Mouse (Mus musculus): ENCODE measurements around the gene Kcp. TPM values are rescaled to one million over a fixed set of nuclear protein-coding genes. Genes with fewer than 3 reads are reported as not detected.
A peak's percentile ranks its signal among the peaks of the same experiment; 100 is the strongest.

The Kcp gene
- total and polyA plus RNA-seq, 2 experiments from 2014 or later = 7.7 to 27.5 TPM

DNA sequence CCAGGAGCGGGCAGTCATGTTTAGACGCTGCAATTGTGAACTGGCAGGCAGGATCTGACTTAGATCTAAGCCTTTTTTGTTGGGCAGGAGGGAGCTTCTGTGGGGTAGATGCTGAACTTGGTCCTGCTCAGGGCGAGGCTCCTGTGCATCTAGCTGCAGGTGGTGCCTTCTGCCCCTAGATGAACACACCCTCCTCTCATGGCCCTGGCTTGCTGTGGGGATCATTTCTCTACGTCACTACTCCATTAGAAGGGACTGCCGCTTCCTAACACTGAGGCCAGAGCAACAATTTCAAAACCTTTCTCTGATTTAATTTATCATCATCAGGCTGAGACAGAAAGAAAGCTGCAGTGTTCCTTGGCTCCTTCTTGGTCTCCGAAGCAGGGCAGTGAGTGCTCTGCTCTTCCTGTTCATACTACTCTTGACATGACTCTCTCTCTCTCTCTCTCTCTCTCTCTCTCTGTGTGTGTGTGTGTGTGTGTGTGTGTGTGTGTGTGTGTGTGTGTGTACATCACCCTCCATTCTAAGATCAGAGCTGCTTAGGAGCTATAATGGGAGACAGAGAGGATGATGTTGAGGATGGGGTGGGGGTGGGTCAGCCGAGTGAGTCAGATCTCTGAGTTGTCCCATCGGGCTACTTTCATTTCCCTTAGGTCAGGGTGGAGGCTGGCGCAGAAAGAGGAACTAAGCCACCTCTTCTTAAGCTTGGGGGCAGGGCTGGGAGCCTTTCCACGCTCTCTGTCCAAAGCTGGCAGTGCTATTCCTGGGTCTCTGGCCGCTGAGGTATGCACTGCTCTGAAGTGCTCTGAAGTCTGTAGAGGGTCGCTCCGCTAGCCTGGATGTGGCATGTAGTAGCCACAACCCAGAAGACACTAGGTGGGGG lies 21.1 kb upstream of the Kcp start:
- no peak for TF ChIP-seq CTCF (IDR thresholded peaks at IDR 0.05; ENCODE audit: low read depth)
- WGBS = 25% methylated on average over 13 of the region's 13 CpGs
- DNase-seq (ENCODE audit: low spot score) = no peak

DNA sequence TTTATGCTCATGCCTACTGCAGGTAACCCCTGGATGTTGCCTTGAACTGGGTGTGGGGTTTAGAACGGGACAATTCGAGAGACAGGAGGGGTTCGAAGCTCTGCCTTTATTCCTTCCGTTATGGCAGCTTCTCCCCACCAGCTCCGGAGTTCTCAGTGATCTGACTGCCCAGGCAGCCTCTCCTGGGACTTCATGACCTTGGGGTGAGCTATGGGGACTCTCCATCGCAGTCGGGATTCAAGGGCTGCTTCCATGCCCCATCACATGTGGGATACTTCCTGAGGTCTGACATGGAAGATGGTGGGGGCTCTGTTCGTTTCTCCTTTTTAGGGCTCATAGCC lies 20.4 kb upstream of the Kcp start:
- H3K4me1 ChIP-seq (ENCODE audit: insufficient read depth, low read length) = peaks cover 5% of the 10 kb centered on the region; the same call in 1 of the 2 replicates
- H3K27ac ChIP-seq = no peak overlapping the region
- DNase-seq (ENCODE audit: low spot score) (no peak), ATAC-seq (0 out of 2 replicates have a peak, but pooled peaks have one; percentile 15)
- no peak for TF ChIP-seq CTCF (IDR thresholded peaks at IDR 0.05; ENCODE audit: low read depth)
- H3K9me3 ChIP-seq (ENCODE audit: low read length) = no peaks in the 10 kb centered on the region
- peak overlapping the region; percentile 50; the same call in 1 of the 2 replicates for H3K4me3 ChIP-seq (ENCODE audit: low read length)
- H3K27me3 ChIP-seq (ENCODE audit: insufficient read depth, low read length) = peaks cover 31% of the 10 kb centered on the region
- no peaks in the 10 kb centered on the region for H3K36me3 ChIP-seq (ENCODE audit: insufficient read depth, low read length)
- H3K4me2 ChIP-seq (ENCODE audit: low read depth, low read length) = 0 out of 2 replicates have a peak overlapping the region, but pooled peaks have one; percentile 93
- 9% methylated on average over 8 of the region's 8 CpGs for WGBS
- no peak overlapping the region for H3K9ac ChIP-seq (replicated peaks; ENCODE audit: low read length)

More for the DNA sequence above, 21.1 kb upstream of the Kcp start:
- Histone ChIP-seq H3K9me3 (ENCODE audit: low read length) (no peaks in the 10 kb centered on the region), H3K4me2 (ENCODE audit: low read depth, low read length) (no peak overlapping the region), H3K4me3 (ENCODE audit: low read length) (no peak overlapping the region), H3K36me3 (ENCODE audit: insufficient read depth, low read length) (no peaks in the 10 kb centered on the region), H3K9ac (replicated peaks; ENCODE audit: low read length) (no peak overlapping the region), H3K27ac (no peak overlapping the region), H3K4me1 (ENCODE audit: insufficient read depth, low read length) (peaks cover 5% of the 10 kb centered on the region; the same call in 1 of the 2 replicates), H3K27me3 (ENCODE audit: insufficient read depth, low read length) (peaks cover 31% of the 10 kb centered on the region)
- ATAC-seq = 0 out of 2 replicates have a peak, but pooled peaks have one; percentile 27

DNA sequence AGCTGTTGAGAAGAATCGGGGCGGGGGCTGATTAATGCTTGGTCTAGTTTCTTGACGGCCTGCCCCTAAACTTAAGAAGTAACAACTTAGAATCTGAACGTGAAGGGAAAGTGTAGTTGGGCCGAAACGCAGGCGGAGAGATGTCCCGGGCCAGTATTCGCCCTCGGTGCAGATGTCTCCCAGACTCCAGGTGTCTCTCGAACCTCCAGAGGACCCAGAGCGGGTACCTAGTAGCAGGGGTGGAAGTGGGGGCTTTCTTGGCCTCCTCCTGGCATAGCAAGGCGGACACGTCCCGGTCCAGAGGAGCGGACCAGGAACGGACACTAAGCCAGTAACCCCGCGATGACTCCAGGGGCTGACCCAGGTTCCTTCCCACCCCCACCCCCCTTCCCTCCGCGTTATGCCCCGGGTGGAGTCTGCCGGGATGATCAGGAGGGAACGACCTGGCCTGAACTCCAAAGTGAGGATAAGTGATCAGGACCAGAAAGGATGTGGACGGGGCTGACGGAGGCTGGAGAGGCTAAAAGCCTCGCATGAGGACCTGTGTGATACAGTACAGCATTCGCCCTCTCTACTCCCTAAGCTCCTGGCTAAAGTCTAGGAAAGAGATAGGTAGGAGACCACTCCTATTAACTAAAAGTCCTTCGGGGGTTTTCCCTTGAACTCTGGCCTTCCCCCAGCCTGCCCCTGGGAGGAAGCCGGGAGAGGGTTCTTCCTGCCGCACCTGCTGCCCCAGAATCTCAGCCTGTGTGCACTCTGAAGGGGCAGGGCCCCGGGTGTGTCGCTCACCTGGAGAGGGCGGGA lies 19.8 kb upstream of the Kcp start:
- 5% methylated on average over 34 of the region's 34 CpGs for WGBS
- no peak for TF ChIP-seq CTCF (IDR thresholded peaks at IDR 0.05; ENCODE audit: low read depth)

DNA sequence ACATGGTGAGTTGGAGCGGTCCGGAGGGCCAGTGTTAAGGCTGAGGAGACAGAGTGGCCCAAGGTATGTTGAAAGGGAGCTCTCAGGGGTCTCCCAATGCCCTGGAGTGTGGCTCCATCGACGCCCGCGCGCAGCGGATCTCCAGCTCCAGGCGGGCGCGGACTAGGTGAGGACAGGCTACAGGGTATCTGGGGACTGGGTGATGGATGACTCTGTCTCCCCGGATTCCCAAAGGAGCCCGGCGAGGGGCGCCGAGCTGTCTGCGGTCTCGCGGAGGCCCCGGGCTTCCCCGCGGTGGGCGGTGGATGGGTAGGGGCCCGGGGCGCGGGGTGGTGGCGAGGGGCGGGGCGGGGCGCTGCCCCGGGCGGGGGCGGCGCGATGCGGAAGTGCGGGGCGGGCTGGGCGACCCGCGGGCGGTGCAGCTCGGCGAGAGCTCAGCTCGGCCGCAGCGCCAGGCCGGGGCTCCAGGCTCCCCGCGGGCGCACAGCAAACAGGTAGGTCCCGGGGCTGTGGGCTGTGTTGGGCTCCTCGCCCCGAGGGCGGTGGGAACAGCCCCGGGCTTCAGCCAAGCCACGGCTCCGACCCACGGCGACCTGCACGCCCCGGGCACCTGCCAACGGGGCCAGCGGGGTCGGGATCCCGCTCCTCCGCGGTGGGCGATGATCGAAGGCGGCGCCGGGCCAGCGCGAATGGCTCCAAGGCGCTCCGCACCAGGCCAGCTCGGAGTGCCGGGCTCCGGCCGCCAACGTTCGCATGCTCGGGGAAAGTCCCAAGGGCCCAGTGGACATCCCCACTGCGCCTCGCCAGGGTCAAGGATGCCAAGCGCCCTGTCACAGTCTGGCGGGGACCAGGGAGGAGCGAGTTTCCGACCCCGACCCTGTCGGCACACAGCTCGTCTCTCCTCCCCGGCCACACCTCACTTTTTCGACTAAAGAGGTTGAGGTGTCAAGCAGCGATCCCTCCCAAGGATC lies 18.8 kb upstream of the Kcp start, which contains the start of gene Irf5:
TSS of gene Irf5 (plus strand) at position 345 of the 971 bp plus-strand sequence.
- no peak for TF ChIP-seq CTCF (IDR thresholded peaks at IDR 0.05; ENCODE audit: low read depth)
- 3% methylated on average over 85 of the region's 96 CpGs for WGBS
- H3K36me3 ChIP-seq (ENCODE audit: insufficient read depth, low read length) = no peaks in the 10 kb centered on the region
- H3K27me3 ChIP-seq (ENCODE audit: insufficient read depth, low read length) = peaks cover 31% of the 10 kb centered on the region
- H3K27ac ChIP-seq = no peak within 1 kb of the TSS
- ATAC-seq = peak; percentile 39
- peak within 1 kb of the TSS; percentile 93 for H3K4me2 ChIP-seq (ENCODE audit: low read depth, low read length)
- no peak for DNase-seq (ENCODE audit: low spot score)
- H3K4me3 ChIP-seq (ENCODE audit: low read length) = peak within 1 kb of the TSS; percentile 50
- H3K9ac ChIP-seq (replicated peaks; ENCODE audit: low read length) = peak within 1 kb of the TSS; percentile 48
- no peaks in the 10 kb centered on the region for H3K9me3 ChIP-seq (ENCODE audit: low read length)
- peaks cover 5% of the 10 kb centered on the region; the same call in 1 of the 2 replicates for H3K4me1 ChIP-seq (ENCODE audit: insufficient read depth, low read length)

More for the DNA sequence above, 19.8 kb upstream of the Kcp start:
- H3K4me2 ChIP-seq (ENCODE audit: low read depth, low read length) = peak overlapping the region; percentile 93
- H3K27ac ChIP-seq = no peak overlapping the region
- H3K4me3 ChIP-seq (ENCODE audit: low read length) = peak overlapping the region; percentile 50
- no peaks in the 10 kb centered on the region for H3K36me3 ChIP-seq (ENCODE audit: insufficient read depth, low read length)
- DNase-seq (ENCODE audit: low spot score) = no peak
- H3K9me3 ChIP-seq (ENCODE audit: low read length) = no peaks in the 10 kb centered on the region
- peaks cover 5% of the 10 kb centered on the region; the same call in 1 of the 2 replicates for H3K4me1 ChIP-seq (ENCODE audit: insufficient read depth, low read length)
- peaks cover 31% of the 10 kb centered on the region for H3K27me3 ChIP-seq (ENCODE audit: insufficient read depth, low read length)
- H3K9ac ChIP-seq (replicated peaks; ENCODE audit: low read length) = no peak overlapping the region
- no peak for ATAC-seq

DNA sequence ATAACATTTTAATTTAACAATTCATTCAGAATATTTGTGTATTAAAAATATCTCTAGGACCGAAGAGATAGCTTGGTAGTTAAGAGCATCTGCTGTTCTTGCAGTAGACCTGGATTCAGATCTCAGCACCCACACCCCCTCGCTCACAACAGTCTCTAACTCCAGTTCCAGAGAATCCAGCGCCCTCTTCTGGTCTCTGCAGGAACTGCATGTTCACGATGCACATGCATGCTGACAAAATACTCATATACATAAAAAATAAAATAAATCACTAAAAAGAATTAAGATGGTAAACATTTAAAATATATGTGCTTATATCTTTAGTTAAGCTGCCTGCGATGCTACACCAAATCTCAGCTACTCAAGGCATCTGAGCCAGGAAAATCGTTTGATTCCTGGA lies 17.5 kb upstream of the Kcp start:
- ATAC-seq (no peak), DNase-seq (ENCODE audit: low spot score) (no peak)
- Histone ChIP-seq H3K9ac (replicated peaks; ENCODE audit: low read length) (no peak overlapping the region), H3K27ac (no peak overlapping the region), H3K4me2 (ENCODE audit: low read depth, low read length) (no peak overlapping the region), H3K4me3 (ENCODE audit: low read length) (no peak overlapping the region), H3K9me3 (ENCODE audit: low read length) (no peaks in the 10 kb centered on the region), H3K36me3 (ENCODE audit: insufficient read depth, low read length) (no peaks in the 10 kb centered on the region), H3K4me1 (ENCODE audit: insufficient read depth, low read length) (peaks cover 5% of the 10 kb centered on the region; the same call in 1 of the 2 replicates), H3K27me3 (ENCODE audit: insufficient read depth, low read length) (peaks cover 25% of the 10 kb centered on the region)
- TF ChIP-seq CTCF (IDR thresholded peaks at IDR 0.05; ENCODE audit: low read depth) = peak; percentile 52
- 71% methylated on average over 6 of the region's 6 CpGs for WGBS

Measured in hindbrain, postnatal 0 days (tissue).